Mouse (Mus musculus): ENCODE measurements around the gene Ctdspl. TPM values are rescaled to one million over a fixed set of nuclear protein-coding genes. Genes with fewer than 3 reads are reported as not detected.

Ctdspl gene
- polyA plus RNA-seq, 1 experiment: 9.3 TPM

- no peaks in the 10 kb centered on the region for H3K4me1 ChIP-seq (replicated peaks; ENCODE audit: control insufficient read depth, insufficient read depth, low read length)
- no peak overlapping the region for H3K27ac ChIP-seq (ENCODE audit: control insufficient read depth, insufficient read depth, low read length)
- H3K4me3 ChIP-seq (ENCODE audit: control insufficient read depth, insufficient read depth, low read length): no peak overlapping the region
- no peak for DNase-seq
- no peaks in the 10 kb centered on the region for H3K36me3 ChIP-seq (ENCODE audit: control insufficient read depth, insufficient read depth, low read length)
- TF ChIP-seq POLR2A (IDR thresholded peaks at IDR 0.05; ENCODE audit: control insufficient read depth, extremely low read depth, insufficient read depth, low read length, poor library complexity) (no peak), CTCF (IDR thresholded peaks at IDR 0.05; ENCODE audit: borderline replicate concordance, control insufficient read depth, extremely low read depth, insufficient read depth, low read length, poor library complexity) (no peak)
- no peaks in the 10 kb centered on the region for H3K27me3 ChIP-seq (ENCODE audit: control insufficient read depth, insufficient read depth, low read length)
- 90% methylated on average over 7 of the region's 7 CpGs for WGBS
These were observed 95.5 kb downstream of the Ctdspl start for GRCm38 (mm10) chr9:119021731-119022130.

DNA sequence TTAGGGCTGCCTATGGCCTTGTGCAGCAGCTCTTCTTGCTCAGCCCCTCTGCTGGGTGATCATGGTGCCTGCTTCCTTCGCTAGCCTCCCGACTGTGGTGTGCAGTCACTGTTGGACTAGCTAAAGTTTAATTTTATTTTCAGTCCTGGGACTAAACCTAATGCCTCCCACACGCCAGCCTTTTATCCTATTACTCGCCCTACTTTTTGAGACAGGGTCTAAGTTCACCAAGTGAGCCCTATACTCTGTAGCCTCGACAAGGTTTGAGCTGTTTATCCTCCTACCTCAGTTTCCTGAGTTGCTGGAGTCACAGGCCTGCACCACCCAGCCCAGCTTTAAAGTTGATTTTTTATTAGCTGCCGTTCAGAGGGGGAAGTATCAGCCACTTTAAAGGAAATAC is 99.0 kb downstream of the Ctdspl start:
- Histone ChIP-seq H3K36me3 (ENCODE audit: control insufficient read depth, insufficient read depth, low read length) (no peaks in the 10 kb centered on the region), H3K4me1 (replicated peaks; ENCODE audit: control insufficient read depth, insufficient read depth, low read length) (no peaks in the 10 kb centered on the region), H3K27me3 (ENCODE audit: control insufficient read depth, insufficient read depth, low read length) (no peaks in the 10 kb centered on the region), H3K27ac (ENCODE audit: control insufficient read depth, insufficient read depth, low read length) (no peak overlapping the region), H3K4me3 (ENCODE audit: control insufficient read depth, insufficient read depth, low read length) (no peak overlapping the region)
- no peak for DNase-seq
- WGBS: 71% methylated on average over 6 of the region's 6 CpGs
- no peak for TF ChIP-seq CTCF (IDR thresholded peaks at IDR 0.05; ENCODE audit: borderline replicate concordance, control insufficient read depth, extremely low read depth, insufficient read depth, low read length, poor library complexity)
- no peak for TF ChIP-seq POLR2A (IDR thresholded peaks at IDR 0.05; ENCODE audit: control insufficient read depth, extremely low read depth, insufficient read depth, low read length, poor library complexity)

DNA sequence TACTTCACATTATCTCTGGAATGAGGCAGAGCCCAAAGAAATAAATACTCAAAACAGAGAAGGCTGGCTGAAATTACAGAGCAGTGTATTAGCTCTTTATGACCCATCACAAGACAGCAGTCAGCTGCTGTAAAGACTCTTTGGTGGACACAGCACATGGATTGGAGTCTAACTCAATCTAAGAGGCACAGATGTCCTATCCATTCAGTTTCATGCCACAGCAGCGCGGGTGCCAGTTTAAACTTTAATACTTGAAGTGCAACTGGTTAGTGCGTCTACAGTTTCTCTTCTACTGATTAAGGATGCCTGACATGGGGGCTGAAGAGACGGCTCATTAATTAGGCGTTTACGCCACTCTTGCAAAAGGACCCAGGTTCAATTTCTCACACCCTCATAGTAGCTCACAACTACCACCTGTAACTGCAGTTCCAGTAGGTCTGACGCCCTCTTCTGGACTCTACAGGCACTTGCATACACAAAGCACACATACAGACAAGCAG is 99.6 kb downstream of the Ctdspl start:
- WGBS: 96% methylated on average over 7 of the region's 7 CpGs
- no peak for TF ChIP-seq POLR2A (IDR thresholded peaks at IDR 0.05; ENCODE audit: control insufficient read depth, extremely low read depth, insufficient read depth, low read length, poor library complexity)
- no peak for TF ChIP-seq CTCF (IDR thresholded peaks at IDR 0.05; ENCODE audit: borderline replicate concordance, control insufficient read depth, extremely low read depth, insufficient read depth, low read length, poor library complexity)
- Histone ChIP-seq H3K27me3 (ENCODE audit: control insufficient read depth, insufficient read depth, low read length) (no peaks in the 10 kb centered on the region), H3K27ac (ENCODE audit: control insufficient read depth, insufficient read depth, low read length) (no peak overlapping the region), H3K4me1 (replicated peaks; ENCODE audit: control insufficient read depth, insufficient read depth, low read length) (no peaks in the 10 kb centered on the region), H3K36me3 (ENCODE audit: control insufficient read depth, insufficient read depth, low read length) (no peaks in the 10 kb centered on the region), H3K4me3 (ENCODE audit: control insufficient read depth, insufficient read depth, low read length) (no peak overlapping the region)
- no peak for DNase-seq

DNA sequence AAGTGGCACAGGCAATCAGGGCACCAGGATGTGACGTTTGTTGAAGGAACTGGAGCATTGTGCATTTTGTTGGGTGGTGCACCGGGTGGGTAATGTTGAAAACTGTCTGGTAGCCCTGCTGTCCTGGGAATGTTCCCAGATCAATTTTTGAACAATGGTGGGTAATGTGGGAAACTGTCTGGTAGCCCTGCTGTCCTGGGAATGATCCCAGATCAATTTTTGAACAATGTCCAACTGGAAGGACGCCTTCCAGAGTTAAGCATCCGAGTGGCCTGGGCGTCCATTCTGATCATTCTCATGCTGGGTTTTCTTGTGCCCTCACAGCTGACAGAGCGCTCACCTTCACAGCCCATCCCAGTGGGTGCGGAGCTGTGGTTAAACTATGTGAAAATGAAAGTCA is 101.1 kb downstream of the Ctdspl start:
- 97% methylated on average over 7 of the region's 7 CpGs for WGBS
- Histone ChIP-seq H3K36me3 (ENCODE audit: control insufficient read depth, insufficient read depth, low read length) (no peaks in the 10 kb centered on the region), H3K4me3 (ENCODE audit: control insufficient read depth, insufficient read depth, low read length) (no peak overlapping the region), H3K27me3 (ENCODE audit: control insufficient read depth, insufficient read depth, low read length) (no peaks in the 10 kb centered on the region), H3K27ac (ENCODE audit: control insufficient read depth, insufficient read depth, low read length) (no peak overlapping the region), H3K4me1 (replicated peaks; ENCODE audit: control insufficient read depth, insufficient read depth, low read length) (no peaks in the 10 kb centered on the region)
- no peak for TF ChIP-seq CTCF (IDR thresholded peaks at IDR 0.05; ENCODE audit: borderline replicate concordance, control insufficient read depth, extremely low read depth, insufficient read depth, low read length, poor library complexity)
- no peak for TF ChIP-seq POLR2A (IDR thresholded peaks at IDR 0.05; ENCODE audit: control insufficient read depth, extremely low read depth, insufficient read depth, low read length, poor library complexity)
- no peak for DNase-seq

GRCm38 (mm10) chr9:119028226-119029195 is 102.3 kb downstream of the Ctdspl start:
- TF ChIP-seq CTCF (IDR thresholded peaks at IDR 0.05; ENCODE audit: borderline replicate concordance, control insufficient read depth, extremely low read depth, insufficient read depth, low read length, poor library complexity) (no peak), POLR2A (IDR thresholded peaks at IDR 0.05; ENCODE audit: control insufficient read depth, extremely low read depth, insufficient read depth, low read length, poor library complexity) (no peak)
- H3K27me3 ChIP-seq (ENCODE audit: control insufficient read depth, insufficient read depth, low read length): no peaks in the 10 kb centered on the region
- H3K27ac ChIP-seq (ENCODE audit: control insufficient read depth, insufficient read depth, low read length): no peak overlapping the region
- DNase-seq: no peak
- H3K4me3 ChIP-seq (ENCODE audit: control insufficient read depth, insufficient read depth, low read length): no peak overlapping the region
- H3K4me1 ChIP-seq (replicated peaks; ENCODE audit: control insufficient read depth, insufficient read depth, low read length): no peaks in the 10 kb centered on the region
- 95% methylated on average over 27 of the region's 27 CpGs for WGBS
- H3K36me3 ChIP-seq (ENCODE audit: control insufficient read depth, insufficient read depth, low read length): no peaks in the 10 kb centered on the region

DNA sequence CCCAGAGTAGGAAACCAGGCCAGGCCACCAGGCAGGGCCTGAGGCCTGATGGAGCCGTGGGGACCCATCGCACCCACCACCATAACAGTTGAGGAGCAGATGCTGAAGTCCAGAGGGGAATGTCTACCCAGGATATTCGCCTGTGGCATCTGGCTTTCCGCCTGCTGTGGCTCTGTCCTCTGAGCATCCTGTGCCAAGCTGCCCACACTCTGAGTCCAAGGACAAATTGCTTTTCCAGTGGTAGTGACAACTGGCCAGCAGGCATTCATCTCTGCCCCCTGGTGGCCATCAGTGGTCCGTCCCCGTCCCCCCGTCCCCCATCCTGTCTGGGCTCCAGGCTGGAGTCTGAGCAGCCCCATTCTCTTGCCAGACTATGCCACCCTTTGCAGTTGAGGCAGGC is 103.3 kb downstream of the Ctdspl start:
- TF ChIP-seq CTCF (IDR thresholded peaks at IDR 0.05; ENCODE audit: borderline replicate concordance, control insufficient read depth, extremely low read depth, insufficient read depth, low read length, poor library complexity) (peak; percentile 84), POLR2A (IDR thresholded peaks at IDR 0.05; ENCODE audit: control insufficient read depth, extremely low read depth, insufficient read depth, low read length, poor library complexity) (no peak)
- no peaks in the 10 kb centered on the region for H3K36me3 ChIP-seq (ENCODE audit: control insufficient read depth, insufficient read depth, low read length)
- H3K27ac ChIP-seq (ENCODE audit: control insufficient read depth, insufficient read depth, low read length): no peak overlapping the region
- no peak overlapping the region for H3K4me3 ChIP-seq (ENCODE audit: control insufficient read depth, insufficient read depth, low read length)
- H3K4me1 ChIP-seq (replicated peaks; ENCODE audit: control insufficient read depth, insufficient read depth, low read length): no peaks in the 10 kb centered on the region
- DNase-seq: peak; percentile 51
- WGBS: 88% methylated on average over 7 of the region's 7 CpGs
- H3K27me3 ChIP-seq (ENCODE audit: control insufficient read depth, insufficient read depth, low read length): no peaks in the 10 kb centered on the region
